8 mouse cellular contexts compared by ENCODE assay signal in genomic region chr9:78193902-78194597, GRCm38 (mm10). TPM values are rescaled to one million over a fixed set of nuclear protein-coding genes. Genes with fewer than 3 reads are reported as not detected.
DNase-seq lines count a peak whose midpoint lies in the region; ATAC-seq and TF ChIP-seq lines count a peak whose summit lies in the region.

No protein-coding gene starts in this region.

- H3K36me3 ChIP-seq in forebrain, embryonic 14.5 days (ENCODE audit: control insufficient read depth, insufficient read depth, low read length) = no peaks in the 10 kb centered on the region
- no peaks in the 10 kb centered on the region for H3K36me3 ChIP-seq in intestine, embryonic 16.5 days (ENCODE audit: control insufficient read depth, insufficient read depth, low read length)
- peaks cover 3% of the 10 kb centered on the region for H3K36me3 ChIP-seq in limb, embryonic 14.5 days (ENCODE audit: control insufficient read depth, insufficient read depth, low read length)

- no peak overlapping the region for H3K4me2 ChIP-seq in forebrain, embryonic 14.5 days (ENCODE audit: low read length)
- no peak overlapping the region for H3K4me2 ChIP-seq in intestine, embryonic 16.5 days (ENCODE audit: low read depth, low read length)
- peak overlapping the region; percentile 72; the same call in 1 of the 2 replicates for H3K4me2 ChIP-seq in limb, embryonic 14.5 days (replicated peaks; ENCODE audit: low read depth, low read length, severe bottlenecking)

- TF ChIP-seq POLR2A in limb, embryonic 14.5 days (IDR thresholded peaks at IDR 0.05; ENCODE audit: borderline replicate concordance, extremely low read depth, insufficient read depth, insufficient read length) = no peak

- H3K27me3 ChIP-seq in forebrain, embryonic 14.5 days (replicated peaks; ENCODE audit: control insufficient read depth, insufficient read depth, low read length) = no peaks in the 10 kb centered on the region
- no peaks in the 10 kb centered on the region for H3K27me3 ChIP-seq in intestine, embryonic 16.5 days (replicated peaks; ENCODE audit: control insufficient read depth, insufficient read depth, low read length)
- no peaks in the 10 kb centered on the region for H3K27me3 ChIP-seq in limb, embryonic 14.5 days (ENCODE audit: control insufficient read depth, insufficient read depth, low read length)

- H3K9ac ChIP-seq in forebrain, embryonic 14.5 days (ENCODE audit: low read length) = no peak overlapping the region
- H3K9ac ChIP-seq in intestine, embryonic 16.5 days (ENCODE audit: low read depth, low read length) = no peak overlapping the region
- H3K9ac ChIP-seq in limb, embryonic 14.5 days (ENCODE audit: low read depth, low read length, severe bottlenecking) = no peak overlapping the region

- H3K4me3 ChIP-seq in forebrain, embryonic 14.5 days (ENCODE audit: low read depth, low read length) = no peak overlapping the region
- no peak overlapping the region for H3K4me3 ChIP-seq in intestine, embryonic 16.5 days (ENCODE audit: low read length)
- H3K4me3 ChIP-seq in limb, embryonic 14.5 days (replicated peaks; ENCODE audit: low read length) = no peak overlapping the region

- ATAC-seq in forebrain, embryonic 14.5 days = peak; percentile 28; the same call in 1 of the 2 replicates
- ATAC-seq in intestine, embryonic 16.5 days = peak; percentile 19; the same call in 1 of the 2 replicates
- ATAC-seq in limb, embryonic 14.5 days (ENCODE audit: low FRiP score, low read depth) = 0 out of 2 replicates have a peak, but pooled peaks have one; percentile 24
- peak; percentile 75; the same call in 1 of the 2 replicates for ATAC-seq in neutrophil, adult 5-6 weeks (ENCODE audit: extremely low read depth, insufficient number of reproducible peaks, low FRiP score, poor library complexity, severe bottlenecking)

- H3K4me1 ChIP-seq in forebrain, embryonic 14.5 days (ENCODE audit: control insufficient read depth, insufficient read depth, low read length) = peaks cover 12% of the 10 kb centered on the region
- peaks cover 22% of the 10 kb centered on the region; the same call in 1 of the 2 replicates for H3K4me1 ChIP-seq in intestine, embryonic 16.5 days (ENCODE audit: control insufficient read depth, insufficient read depth, low read length)
- no peaks in the 10 kb centered on the region; the same call in 1 of the 2 replicates for H3K4me1 ChIP-seq in limb, embryonic 14.5 days (ENCODE audit: control insufficient read depth, insufficient read depth, low read length)

- no peaks in the 10 kb centered on the region for H3K9me3 ChIP-seq in forebrain, embryonic 14.5 days (replicated peaks; ENCODE audit: control insufficient read depth, low read length)
- no peaks in the 10 kb centered on the region for H3K9me3 ChIP-seq in intestine, embryonic 16.5 days (ENCODE audit: control insufficient read depth, low read length)
- H3K9me3 ChIP-seq in limb, embryonic 14.5 days (ENCODE audit: control insufficient read depth, low read length) = no peaks in the 10 kb centered on the region

- DNase-seq in testis, postnatal 10 days (ENCODE audit: low spot score) = peak; percentile 58
- DNase-seq in testis, postnatal 14 days (ENCODE audit: low spot score) = no peak
- DNase-seq in brain, adult 2 months (ENCODE audit: low read depth, low spot score) = peak; percentile 90
- DNase-seq in forebrain, embryonic 14.5 days (ENCODE audit: low spot score) = peak; percentile 86
- peak; percentile 85 for DNase-seq in limb, embryonic 14.5 days (ENCODE audit: low spot score)
- DNase-seq in ovary, postnatal 10 days (ENCODE audit: low spot score) = no peak

- H3K27ac ChIP-seq in forebrain, embryonic 14.5 days (ENCODE audit: low read depth, low read length) = no peak overlapping the region
- no peak overlapping the region for H3K27ac ChIP-seq in intestine, embryonic 16.5 days (ENCODE audit: low read length)
- H3K27ac ChIP-seq in limb, embryonic 14.5 days (replicated peaks; ENCODE audit: low read depth, low read length) = no peak overlapping the region

- 48% methylated on average over 9 of the region's 9 CpGs for WGBS in forebrain, embryonic 14.5 days
- 49% methylated on average over 9 of the region's 9 CpGs for WGBS in intestine, embryonic 16.5 days
- WGBS in limb, embryonic 14.5 days = 42% methylated on average over 9 of the region's 9 CpGs

RNA-seq across cellular contexts. Expression of gene Gsta4, which starts 11.5 kb away (rescaled TPM):
- polyA plus RNA-seq in forebrain, embryonic 14.5 days (2014; fragmentation: Nextera tagmentation; extraction: Ambion mirVana) = 22.2 and 24.1 TPM in 2 replicates
- polyA plus RNA-seq in intestine, embryonic 16.5 days (2015; fragmentation: Nextera tagmentation; extraction: Ambion mirVana) = 57.5 and 62.7 TPM in 2 replicates
- 35.2 and 47.5 TPM in 2 replicates for polyA plus RNA-seq in limb, embryonic 14.5 days (2012; rRNA removed)
- 68.2 and 76.4 TPM in 2 replicates for polyA plus RNA-seq in limb, embryonic 14.5 days (2014; fragmentation: Nextera tagmentation; extraction: Ambion mirVana)
- 3.4 and 4.2 TPM in 2 replicates for total RNA-seq in neutrophil, adult 5-6 weeks (2017)

RNA-seq across cellular contexts. Expression of gene Gsta1, which starts 36.4 kb away (rescaled TPM):
- not detected in 2 replicates for polyA plus RNA-seq in forebrain, embryonic 14.5 days (2014; fragmentation: Nextera tagmentation; extraction: Ambion mirVana)
- 94.1 and 98.3 TPM in 2 replicates for polyA plus RNA-seq in intestine, embryonic 16.5 days (2015; fragmentation: Nextera tagmentation; extraction: Ambion mirVana)
- polyA plus RNA-seq in limb, embryonic 14.5 days (2012; rRNA removed) = 0.55 TPM in 1 of 2 replicates, not detected in the other
- 0.90 and 3.2 TPM in 2 replicates for polyA plus RNA-seq in limb, embryonic 14.5 days (2014; fragmentation: Nextera tagmentation; extraction: Ambion mirVana)
- not detected in 2 replicates for total RNA-seq in neutrophil, adult 5-6 weeks (2017)

Comparison
In these comparisons a context has a peak if more than half of its experiments do, and no peak if none do; other contexts are left out.
1. DNase-seq: peak in testis, postnatal 10 days (single experiment), brain, adult 2 months (single experiment), forebrain, embryonic 14.5 days (single experiment) and limb, embryonic 14.5 days (single experiment); none in testis, postnatal 14 days (single experiment) and ovary, postnatal 10 days (single experiment).
2. ATAC-seq: peak in every context shown above with its lines; median percentile 75 in neutrophil, adult 5-6 weeks; 28 in forebrain, embryonic 14.5 days; 24 in limb, embryonic 14.5 days; 19 in intestine, embryonic 16.5 days.
3. RNA of gene Gsta1, which starts 36.4 kb away (polyA plus RNA-seq): 94.1 to 98.3 TPM in intestine, embryonic 16.5 days; 0.55 to 3.2 TPM in limb, embryonic 14.5 days and not detected in forebrain, embryonic 14.5 days; every median in the first group is over 10 times any median in the second.